Mouse (Mus musculus) forebrain, postnatal 0 days (tissue): ENCODE measurements around the gene Pitx1. TPM values are rescaled to one million over a fixed set of nuclear protein-coding genes. Genes with fewer than 3 reads are reported as not detected.

Experiments used
- ATAC-seq: fragments of 200-750 bp; cut with Nextera tagmentation; 2 replicates; pipeline ENCODE4 v1.8.0; 2017; ENCODE audit warnings: mild to moderate bottlenecking, moderate library complexity
- DNase-seq: peaks from one replicate; pipeline ENCODE4 v3.0.0-alpha.2; 2015
- H3K27ac ChIP-seq: fragments of 300-500 bp; sonication (generic); 2 replicates; pipeline ENCODE4 v1.5.1; 2014; ENCODE audit warnings: low read depth, mild to moderate bottlenecking, antibody characterized with exemption, low read length, moderate library complexity, mixed read lengths
- H3K27me3 ChIP-seq: fragments of 300-500 bp; sonication (generic); 2 replicates; pipeline ENCODE4 v1.6.1; 2014; ENCODE audit warnings: mild to moderate bottlenecking, low read length, mixed read lengths; ENCODE audit not compliant: insufficient read depth
- H3K36me3 ChIP-seq: fragments of 300-500 bp; sonication (generic); 2 replicates; pipeline ENCODE4 v1.6.1; 2014; ENCODE audit warnings: mild to moderate bottlenecking, moderate library complexity; ENCODE audit not compliant: insufficient read depth
- H3K4me1 ChIP-seq: fragments of 300-500 bp; sonication (generic); 2 replicates; pipeline ENCODE4 v1.6.1; 2014; ENCODE audit warnings: antibody characterized with exemption; ENCODE audit not compliant: insufficient read depth
- H3K4me2 ChIP-seq: fragments of 300-500 bp; sonication (generic); 2 replicates; pipeline ENCODE4 v1.6.1; 2014; ENCODE audit warnings: low read depth, mild to moderate bottlenecking, moderate library complexity
- H3K4me3 ChIP-seq: fragments of 300-500 bp; sonication (generic); 2 replicates; pipeline ENCODE4 v1.5.1; 2014; ENCODE audit warnings: low read depth, low read length, mixed read lengths
- H3K9ac ChIP-seq: fragments of 300-500 bp; sonication (generic); 2 replicates; pipeline ENCODE4 v1.6.1; 2014; ENCODE audit warnings: mild to moderate bottlenecking
- H3K9me3 ChIP-seq: fragments of 300-500 bp; sonication (generic); 2 replicates; pipeline ENCODE4 v1.6.1; 2016; ENCODE audit warnings: low read length
- CTCF ChIP-seq: sonication (generic); IDR thresholded peaks from 2 replicates; pipeline ENCODE4 v1.5.1; 2016; ENCODE audit warnings: antibody characterized with exemption, control low read depth, low read depth
- WGBS: fragments of 180-500 bp; shearing (Covaris S2); extraction: QIAGEN DNeasy Blood & Tissue Kit; methylation state at CpG from one replicate; pipeline ENCODE4 v1.1.7; 2014; 5-methylcytosine and 5-hydroxymethylcytosine counted together
- polyA plus RNA-seq: library from polyadenylated mRNA; unstranded; fragments of >200 nt; fragmentation: Nextera tagmentation; extraction: Ambion mirVana; gene quantifications from 2 replicates; pipeline ENCODE4 v1.2.1, GENCODE M21; 2015
- total RNA-seq: library from RNA; depleted of rRNA; stranded (reverse); fragments of >200 nt; gene quantifications from 2 replicates; pipeline ENCODE4 v1.2.3, GENCODE M21; 2014

Gene Pitx1
- total and polyA plus RNA-seq, 2 experiments from 2014 or later, result not detected

- no peak for TF ChIP-seq CTCF
- H3K36me3 ChIP-seq, result no peaks in the 10 kb centered on the region
- peaks cover 70% of the 10 kb centered on the region for H3K27me3 ChIP-seq
- no peak for ATAC-seq
- H3K4me3 ChIP-seq, result no peak overlapping the region
- H3K27ac ChIP-seq, result no peak overlapping the region
- H3K4me2 ChIP-seq, result no peak overlapping the region
- no peak overlapping the region for H3K9ac ChIP-seq
- H3K9me3 ChIP-seq, result no peaks in the 10 kb centered on the region
- DNase-seq, result peak; percentile 73
- 4% methylated on average over 13 of the region's 13 CpGs for WGBS
- no peaks in the 10 kb centered on the region for H3K4me1 ChIP-seq
Measured at GRCm38 (mm10) chr13:55826796-55827678, 9.0 kb downstream of the Pitx1 start.

DNA sequence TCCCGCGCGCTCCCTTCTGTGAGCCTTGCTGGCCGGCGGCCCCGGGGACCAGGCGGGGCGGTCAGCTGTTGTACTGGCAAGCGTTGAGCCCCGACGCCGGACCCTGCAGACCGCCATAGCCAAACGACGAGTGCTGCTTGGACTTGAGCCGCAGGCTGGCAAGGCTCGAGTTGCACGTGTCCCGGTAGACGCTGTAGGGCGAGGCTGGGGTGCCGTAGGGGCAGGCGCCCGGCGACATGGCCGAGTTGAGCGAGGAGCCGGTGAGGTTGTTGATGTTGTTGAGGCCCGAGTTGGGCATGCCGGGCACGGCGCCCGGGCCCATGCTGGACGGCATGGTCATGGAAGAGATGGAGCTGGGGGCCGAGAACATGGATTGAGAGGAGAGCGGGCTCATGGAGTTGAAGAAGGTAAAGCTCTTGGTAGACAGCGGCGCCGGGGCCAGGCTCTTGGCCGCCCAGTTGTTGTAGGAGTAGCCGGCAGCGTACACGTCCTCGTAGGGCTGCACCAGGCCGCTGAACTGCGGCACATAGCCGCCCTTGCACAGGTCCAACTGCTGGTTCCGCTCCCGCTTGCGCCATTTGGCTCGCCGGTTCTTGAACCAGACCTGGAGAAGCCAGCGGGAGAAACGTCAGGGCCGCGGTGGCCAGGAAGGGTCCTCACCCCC, 9.9 kb downstream of the Pitx1 start:
- ATAC-seq (no peak), DNase-seq (peak; percentile 56)
- no peak for TF ChIP-seq CTCF
- H3K27ac ChIP-seq, result no peak overlapping the region
- H3K4me2 ChIP-seq, result no peak overlapping the region
- no peak overlapping the region for H3K9ac ChIP-seq
- peaks cover 71% of the 10 kb centered on the region for H3K27me3 ChIP-seq
- no peaks in the 10 kb centered on the region for H3K9me3 ChIP-seq
- H3K4me3 ChIP-seq, result no peak overlapping the region
- H3K4me1 ChIP-seq, result no peaks in the 10 kb centered on the region
- no peaks in the 10 kb centered on the region for H3K36me3 ChIP-seq
- 1% methylated on average over 56 of the region's 56 CpGs for WGBS

GRCm38 (mm10) chr13:55825245-55825681, 10.7 kb downstream of the Pitx1 start:
- WGBS, result 5% methylated on average over 32 of the region's 32 CpGs
- no peaks in the 10 kb centered on the region for H3K4me1 ChIP-seq
- no peak overlapping the region for H3K27ac ChIP-seq
- no peaks in the 10 kb centered on the region for H3K36me3 ChIP-seq
- peaks cover 68% of the 10 kb centered on the region for H3K27me3 ChIP-seq
- no peak overlapping the region for H3K4me3 ChIP-seq
- DNase-seq, result no peak
- ATAC-seq, result no peak
- no peak for TF ChIP-seq CTCF
- H3K9me3 ChIP-seq, result no peaks in the 10 kb centered on the region
- no peak overlapping the region for H3K4me2 ChIP-seq
- no peak overlapping the region for H3K9ac ChIP-seq

DNA sequence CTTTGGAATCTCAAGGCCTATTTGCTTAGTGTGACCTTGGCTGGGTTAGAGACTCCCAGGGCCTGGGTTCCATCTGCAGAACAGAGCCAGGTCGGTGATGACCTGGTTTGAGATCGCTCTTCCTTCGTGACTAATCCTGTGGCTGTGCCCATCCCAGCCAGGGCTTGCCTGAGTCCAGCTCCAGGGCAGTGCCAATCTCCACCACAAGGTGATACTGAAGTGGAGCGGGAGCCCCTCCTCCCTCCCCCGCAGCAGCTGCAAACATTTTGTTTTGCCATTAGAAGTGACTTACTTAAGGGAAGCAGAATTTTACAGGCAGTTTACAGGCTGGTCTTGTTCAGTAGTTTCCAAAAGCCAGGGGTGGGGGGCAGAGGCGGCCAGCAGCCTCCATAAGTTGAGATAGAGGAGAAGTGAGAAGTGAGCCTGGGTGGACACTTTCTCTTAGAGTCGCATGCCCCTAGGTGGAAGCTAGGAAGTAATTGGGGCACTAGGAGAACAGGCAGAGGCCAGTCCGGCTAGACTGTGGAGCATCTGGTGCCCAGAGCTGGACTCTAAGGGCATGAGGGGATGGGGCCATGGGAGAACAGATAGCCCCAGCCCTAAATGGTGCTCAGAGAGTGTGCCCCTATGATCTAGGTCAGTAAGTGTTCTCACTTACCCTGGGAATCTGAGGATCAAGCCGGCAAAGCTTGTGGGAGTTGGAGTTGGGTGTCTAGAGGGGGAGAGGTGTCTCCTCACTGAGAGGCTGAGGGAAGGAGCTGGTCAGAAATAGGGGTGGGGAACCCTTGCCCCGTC, 11.6 kb downstream of the Pitx1 start:
- WGBS, result 12% methylated on average over 10 of the region's 10 CpGs
- Histone ChIP-seq H3K9me3 (no peaks in the 10 kb centered on the region), H3K4me2 (no peak overlapping the region), H3K4me1 (no peaks in the 10 kb centered on the region), H3K4me3 (no peak overlapping the region), H3K27ac (no peak overlapping the region), H3K27me3 (peaks cover 61% of the 10 kb centered on the region), H3K9ac (no peak overlapping the region), H3K36me3 (no peaks in the 10 kb centered on the region)
- DNase-seq (no peak), ATAC-seq (no peak)
- TF ChIP-seq CTCF, result no peak; the same call in 1 of the 2 replicates

DNA sequence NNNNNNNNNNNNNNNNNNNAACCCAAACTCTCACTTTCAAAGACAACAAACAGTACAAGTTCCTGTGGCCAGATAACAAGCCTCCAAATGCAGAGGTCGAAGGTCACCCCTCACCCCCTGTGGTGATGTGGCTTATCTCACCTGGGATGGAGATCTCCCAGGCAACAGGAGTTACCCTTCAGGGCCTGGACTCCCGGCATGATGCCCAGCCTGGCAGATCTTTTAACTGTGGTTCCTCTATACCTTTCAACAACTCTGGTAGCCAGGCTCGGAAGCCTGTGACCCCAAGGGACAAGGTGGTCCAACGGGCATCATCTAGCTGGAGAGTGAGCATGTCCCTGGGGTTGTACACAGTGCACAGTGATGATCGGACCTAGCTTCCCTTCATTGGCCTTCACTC, 13.5 kb downstream of the Pitx1 start:
- Histone ChIP-seq H3K27ac (no peak overlapping the region), H3K9ac (no peak overlapping the region), H3K4me2 (no peak overlapping the region), H3K27me3 (peaks cover 45% of the 10 kb centered on the region), H3K4me3 (no peak overlapping the region), H3K4me1 (no peaks in the 10 kb centered on the region), H3K36me3 (no peaks in the 10 kb centered on the region), H3K9me3 (no peaks in the 10 kb centered on the region)
- WGBS, result 59% methylated on average over 5 of the region's 5 CpGs
- no peak for ATAC-seq
- no peak for TF ChIP-seq CTCF
- no peak for DNase-seq

- DNase-seq, result no peak
- no peak for ATAC-seq
- no peak overlapping the region for H3K4me2 ChIP-seq
- no peak for TF ChIP-seq CTCF
- H3K27me3 ChIP-seq, result no peaks in the 10 kb centered on the region
- H3K27ac ChIP-seq, result no peak overlapping the region
- no peaks in the 10 kb centered on the region for H3K9me3 ChIP-seq
- H3K4me1 ChIP-seq, result no peaks in the 10 kb centered on the region
- WGBS, result 86% methylated on average over 6 of the region's 6 CpGs
- no peaks in the 10 kb centered on the region for H3K36me3 ChIP-seq
- no peak overlapping the region for H3K4me3 ChIP-seq
- no peak overlapping the region for H3K9ac ChIP-seq
Measured at GRCm38 (mm10) chr13:55814834-55815233, 21.2 kb downstream of the Pitx1 start.
